Mouse (Mus musculus): Measurements from ENCODE around the gene Etl4. TPM values are rescaled to one million over a fixed set of nuclear protein-coding genes. Genes with fewer than 3 reads are reported as not detected.
"Not testable (repeated sequence)": the region's sequence is repeated elsewhere in the genome, so short reads cannot be mapped to it uniquely, and the experiment has no call there.

The Etl4 gene
- polyA plus RNA-seq, 1 experiment, result 83.4 TPM

- no peak for DNase-seq (ENCODE audit: extremely low spot score in 1 of 2, low spot score in 1 of 2)
These were observed 762.1 kb downstream of the Etl4 start for GRCm38 (mm10) chr2:20671546-20672255.

GRCm38 (mm10) chr2:20672281-20672680 is 762.7 kb downstream of the Etl4 start:
- DNase-seq (ENCODE audit: extremely low spot score in 1 of 2, low spot score in 1 of 2), result no peak

GRCm38 (mm10) chr2:20672803-20673603 is 763.4 kb downstream of the Etl4 start:
- DNase-seq (ENCODE audit: extremely low spot score in 1 of 2, low spot score in 1 of 2), result peak; percentile 37 to 85

GRCm38 (mm10) chr2:20676379-20676778 is 766.8 kb downstream of the Etl4 start:
- DNase-seq (ENCODE audit: extremely low spot score in 1 of 2, low spot score in 1 of 2), result no peak

- no peak for DNase-seq (ENCODE audit: extremely low spot score in 1 of 2, low spot score in 1 of 2)
These were observed 769.2 kb downstream of the Etl4 start for GRCm38 (mm10) chr2:20678793-20679192.

GRCm38 (mm10) chr2:20682203-20682602 is 772.6 kb downstream of the Etl4 start:
- not testable (repeated sequence) for DNase-seq (ENCODE audit: extremely low spot score in 1 of 2, low spot score in 1 of 2)

- no peak for DNase-seq (ENCODE audit: extremely low spot score in 1 of 2, low spot score in 1 of 2)
These were observed 779.8 kb downstream of the Etl4 start for GRCm38 (mm10) chr2:20689389-20689788.

- DNase-seq (ENCODE audit: extremely low spot score in 1 of 2, low spot score in 1 of 2), result no peak
These were observed 783.3 kb downstream of the Etl4 start for GRCm38 (mm10) chr2:20692898-20693297.

- DNase-seq (ENCODE audit: extremely low spot score in 1 of 2, low spot score in 1 of 2), result no peak
These were observed 784.2 kb downstream of the Etl4 start for GRCm38 (mm10) chr2:20693772-20694171.

- peak in 1 of 2 experiments; percentile 35 for DNase-seq (ENCODE audit: extremely low spot score in 1 of 2, low spot score in 1 of 2)
These were observed 788.1 kb downstream of the Etl4 start for GRCm38 (mm10) chr2:20697719-20698118.

- no peak for DNase-seq (ENCODE audit: extremely low spot score in 1 of 2, low spot score in 1 of 2)
These were observed 795.5 kb downstream of the Etl4 start for GRCm38 (mm10) chr2:20705110-20705509.

GRCm38 (mm10) chr2:20710589-20710988 is 801.0 kb downstream of the Etl4 start:
- DNase-seq (ENCODE audit: extremely low spot score in 1 of 2, low spot score in 1 of 2), result no peak

GRCm38 (mm10) chr2:20711024-20711423 is 801.4 kb downstream of the Etl4 start:
- DNase-seq (ENCODE audit: extremely low spot score in 1 of 2, low spot score in 1 of 2), result no peak

GRCm38 (mm10) chr2:20719105-20719504 is 809.5 kb downstream of the Etl4 start:
- peak in 1 of 2 experiments; percentile 44 for DNase-seq (ENCODE audit: extremely low spot score in 1 of 2, low spot score in 1 of 2)

GRCm38 (mm10) chr2:20721098-20721497 is 811.5 kb downstream of the Etl4 start:
- DNase-seq (ENCODE audit: extremely low spot score in 1 of 2, low spot score in 1 of 2), result no peak

- peak in 1 of 2 experiments; percentile 29 for DNase-seq (ENCODE audit: extremely low spot score in 1 of 2, low spot score in 1 of 2)
These were observed 812.8 kb downstream of the Etl4 start for GRCm38 (mm10) chr2:20722165-20722991.

GRCm38 (mm10) chr2:20723990-20724745 is 814.6 kb downstream of the Etl4 start:
- DNase-seq (ENCODE audit: extremely low spot score in 1 of 2, low spot score in 1 of 2), result no peak

GRCm38 (mm10) chr2:20726974-20727373 is 817.4 kb downstream of the Etl4 start:
- DNase-seq (ENCODE audit: extremely low spot score in 1 of 2, low spot score in 1 of 2), result no peak

GRCm38 (mm10) chr2:20727752-20728438 is 818.3 kb downstream of the Etl4 start:
- DNase-seq (ENCODE audit: extremely low spot score in 1 of 2, low spot score in 1 of 2), result no peak

GRCm38 (mm10) chr2:20735444-20735843 is 825.9 kb downstream of the Etl4 start:
- DNase-seq (ENCODE audit: extremely low spot score in 1 of 2, low spot score in 1 of 2), result no peak
